Mouse (Mus musculus) liver, embryonic 12.5 days (tissue): ENCODE measurements around the gene Clcn7. TPM values are rescaled to one million over a fixed set of nuclear protein-coding genes. Genes with fewer than 3 reads are reported as not detected.

Experiments
- polyA plus RNA-seq: library from polyadenylated mRNA; unstranded; fragments of >200 nt; fragmentation: Nextera tagmentation; extraction: Ambion mirVana; gene quantifications from 2 replicates; pipeline ENCODE4 v1.2.1, GENCODE M21; 2016

Gene Clcn7
- polyA plus RNA-seq, 1 experiment from 2014 or later, result 13.7 TPM

Other genes with a start within 250 kb of the Clcn7 start
- gene Nubp2, start 247.0 kb upstream of the Clcn7 start, polyA plus RNA-seq, result 97.7 and 108 TPM in 2 replicates
- gene Spsb3, start 246.7 kb upstream of the Clcn7 start, polyA plus RNA-seq, result 37.5 and 40.0 TPM in 2 replicates
- gene Eme2, start 238.3 kb upstream of the Clcn7 start, polyA plus RNA-seq, result 20.3 and 21.4 TPM in 2 replicates
- gene Mrps34, start 238.3 kb upstream of the Clcn7 start, polyA plus RNA-seq, result 101 and 106 TPM in 2 replicates
- gene Nme3, start 236.9 kb upstream of the Clcn7 start, polyA plus RNA-seq, result 67.9 and 68.8 TPM in 2 replicates
- gene Mapk8ip3, start 196.4 kb upstream of the Clcn7 start, polyA plus RNA-seq, result 15.6 and 15.8 TPM in 2 replicates
- gene Jpt2, start 172.7 kb upstream of the Clcn7 start, polyA plus RNA-seq, result 112 and 114 TPM in 2 replicates
- 8.1 and 8.2 TPM in 2 replicates for gene Cramp1l, start 117.6 kb upstream of the Clcn7 start, polyA plus RNA-seq
- gene Ift140, start 117.3 kb upstream of the Clcn7 start, polyA plus RNA-seq, result 78.9 and 79.3 TPM in 2 replicates
- gene Tmem204, start 49.8 kb upstream of the Clcn7 start, polyA plus RNA-seq, result 6.1 and 7.2 TPM in 2 replicates
- gene Telo2, start 17.4 kb upstream of the Clcn7 start, polyA plus RNA-seq, result 25.6 and 28.6 TPM in 2 replicates
- not detected in 2 replicates for gene Ptx4, start 12.6 kb upstream of the Clcn7 start, polyA plus RNA-seq
- not detected in 2 replicates for gene Ccdc154, start 29.1 kb downstream of the Clcn7 start, polyA plus RNA-seq
- not detected in 2 replicates for gene Gm38655, start 42.1 kb downstream of the Clcn7 start, polyA plus RNA-seq
- gene BC003965, start 51.2 kb downstream of the Clcn7 start, polyA plus RNA-seq, result 28.8 and 32.1 TPM in 2 replicates
- gene Unkl, start 55.0 kb downstream of the Clcn7 start, polyA plus RNA-seq, result 15.0 and 17.7 TPM in 2 replicates
- gene Gnptg, start 106.7 kb downstream of the Clcn7 start, polyA plus RNA-seq, result 22.2 and 24.4 TPM in 2 replicates
- 32.6 and 33.3 TPM in 2 replicates for gene Tsr3, start 106.8 kb downstream of the Clcn7 start, polyA plus RNA-seq
- 0.30 and 0.44 TPM in 2 replicates for gene Baiap3, start 123.0 kb downstream of the Clcn7 start, polyA plus RNA-seq
- gene Ube2i, start 141.2 kb downstream of the Clcn7 start, polyA plus RNA-seq, result 437 and 442 TPM in 2 replicates
- gene Prss34, start 165.0 kb downstream of the Clcn7 start, polyA plus RNA-seq, result not detected in 2 replicates
- not detected in 2 replicates for gene Prss28, start 175.3 kb downstream of the Clcn7 start, polyA plus RNA-seq
- gene Prss29, start 185.3 kb downstream of the Clcn7 start, polyA plus RNA-seq, result not detected in 2 replicates
- not detected in 2 replicates for gene Tpsab1, start 212.2 kb downstream of the Clcn7 start, polyA plus RNA-seq
- gene Tpsb2, start 232.9 kb downstream of the Clcn7 start, polyA plus RNA-seq, result 0.29 TPM in 1 of 2 replicates, not detected in the other
- gene Tpsg1, start 235.9 kb downstream of the Clcn7 start, polyA plus RNA-seq, result 0.42 and 0.69 TPM in 2 replicates